Mouse (Mus musculus): ENCODE data around the gene Neu4. TPM values are rescaled to one million over a fixed set of nuclear protein-coding genes. Genes with fewer than 3 reads are reported as not detected.
"Not testable (repeated sequence)": the region's sequence is repeated elsewhere in the genome, so short reads cannot be mapped to it uniquely, and the experiment has no call there.

Neu4 gene
- total RNA-seq, 2 experiments from 2014 or later, result 10.4 to 12.3 TPM

GRCm38 (mm10) chr1:94053530-94054216, 33.4 kb downstream of the Neu4 start:
- DNase-seq, result peak; percentile 62 to 72

- peak in 1 of 2 experiments; percentile 18 for DNase-seq
Measured at GRCm38 (mm10) chr1:94054481-94054880, 34.2 kb downstream of the Neu4 start.

- DNase-seq, result no peak
Measured at GRCm38 (mm10) chr1:94055966-94056365, 35.7 kb downstream of the Neu4 start.

GRCm38 (mm10) chr1:94057401-94057800, 37.1 kb downstream of the Neu4 start:
- DNase-seq, result no peak

- DNase-seq, result not testable (repeated sequence)
Measured at GRCm38 (mm10) chr1:94058281-94058680, 38.0 kb downstream of the Neu4 start.

- no peak for DNase-seq
Measured at GRCm38 (mm10) chr1:94074756-94075155, 54.5 kb downstream of the Neu4 start.

GRCm38 (mm10) chr1:94076702-94077101, 56.5 kb downstream of the Neu4 start:
- no peak for DNase-seq

Other genes with a start within 250 kb of the Neu4 start
- 10 to 100 TPM; 57.5 to 65.4 TPM for gene Dtymk, start 218.5 kb upstream of the Neu4 start, total RNA-seq (2021)
- gene Ing5, start 216.5 kb upstream of the Neu4 start, total RNA-seq (2021), result 10 to 100 TPM; 12.9 to 13.8 TPM
- gene D2hgdh, start 195.5 kb upstream of the Neu4 start, total RNA-seq (2021), result 10 to 100 TPM; 16.1 to 18.5 TPM
- under 1 TPM; 0.40 to 0.46 TPM for gene Gal3st2, start 159.1 kb upstream of the Neu4 start, total RNA-seq (2021)
- gene Gal3st2b, start 102.1 kb upstream of the Neu4 start, total RNA-seq (2021), result under 1 TPM in 1 of 2 experiments, not detected in 1; 0.57 TPM
- under 1 TPM; 0.08 to 0.10 TPM for gene Gal3st2c, start 29.9 kb upstream of the Neu4 start, total RNA-seq (2021)
- not detected for gene Pdcd1, start 32.1 kb downstream of the Neu4 start, total RNA-seq (2021)